Mouse (Mus musculus) heart, embryonic 11.5 days (tissue): ENCODE measurements around the gene 2810004N23Rik. TPM values are rescaled to one million over a fixed set of nuclear protein-coding genes. Genes with fewer than 3 reads are reported as not detected.

Source experiments
- ATAC-seq: fragments of 200-750 bp; cut with Nextera tagmentation; replicated peaks from 2 replicates; pipeline ENCODE4 v1.8.0; 2017; ENCODE audit warnings: moderate library complexity; ENCODE audit not compliant: insufficient number of reproducible peaks, low FRiP score, low TSS enrichment
- H3K27ac ChIP-seq: fragments of 300-500 bp; sonication (generic); 2 replicates; pipeline ENCODE4 v1.5.1; 2014; ENCODE audit warnings: mild to moderate bottlenecking, low read depth, low read length
- H3K27me3 ChIP-seq: fragments of 300-500 bp; sonication (generic); 2 replicates; pipeline ENCODE4 v1.6.1; 2014; ENCODE audit warnings: mild to moderate bottlenecking, low read length, mixed read lengths; ENCODE audit not compliant: control insufficient read depth, insufficient read depth
- H3K36me3 ChIP-seq: fragments of 300-500 bp; sonication (generic); 2 replicates; pipeline ENCODE4 v1.6.1; 2014; ENCODE audit warnings: mild to moderate bottlenecking, low read length, moderate library complexity, mixed read lengths; ENCODE audit not compliant: control insufficient read depth, insufficient read depth
- H3K4me1 ChIP-seq: fragments of 300-500 bp; sonication (generic); 2 replicates; pipeline ENCODE4 v1.6.1; 2014; ENCODE audit warnings: low read length; ENCODE audit not compliant: control insufficient read depth, insufficient read depth
- H3K4me2 ChIP-seq: fragments of 300-500 bp; sonication (generic); 2 replicates; pipeline ENCODE4 v1.6.1; 2014; ENCODE audit warnings: mild to moderate bottlenecking, moderate library complexity
- H3K4me3 ChIP-seq: fragments of 300-500 bp; sonication (generic); 2 replicates; pipeline ENCODE4 v1.5.1; 2014; ENCODE audit warnings: low read depth, low read length
- H3K9ac ChIP-seq: fragments of 300-500 bp; sonication (generic); 2 replicates; pipeline ENCODE4 v1.6.1; 2014; ENCODE audit warnings: mild to moderate bottlenecking, low read depth, low read length, moderate library complexity
- H3K9me3 ChIP-seq: fragments of 300-500 bp; sonication (generic); replicated peaks from 2 replicates; pipeline ENCODE4 v1.6.1; 2016; ENCODE audit warnings: low read length; ENCODE audit not compliant: control insufficient read depth
- WGBS: fragments of 180-500 bp; shearing (Covaris S2); extraction: QIAGEN DNeasy Blood & Tissue Kit; methylation state at CpG from one replicate; pipeline ENCODE4 v1.1.7; 2014; ENCODE audit not compliant: insufficient replicate concordance; 5-methylcytosine and 5-hydroxymethylcytosine counted together
- polyA plus RNA-seq: library from polyadenylated mRNA; unstranded; fragments of >200 nt; fragmentation: Nextera tagmentation; extraction: Ambion mirVana; gene quantifications from 2 replicates; pipeline ENCODE4 v1.2.1, GENCODE M21; 2014

Gene 2810004N23Rik
- polyA plus RNA-seq, 1 experiment from 2014 or later, result 47.9 TPM

DNA sequence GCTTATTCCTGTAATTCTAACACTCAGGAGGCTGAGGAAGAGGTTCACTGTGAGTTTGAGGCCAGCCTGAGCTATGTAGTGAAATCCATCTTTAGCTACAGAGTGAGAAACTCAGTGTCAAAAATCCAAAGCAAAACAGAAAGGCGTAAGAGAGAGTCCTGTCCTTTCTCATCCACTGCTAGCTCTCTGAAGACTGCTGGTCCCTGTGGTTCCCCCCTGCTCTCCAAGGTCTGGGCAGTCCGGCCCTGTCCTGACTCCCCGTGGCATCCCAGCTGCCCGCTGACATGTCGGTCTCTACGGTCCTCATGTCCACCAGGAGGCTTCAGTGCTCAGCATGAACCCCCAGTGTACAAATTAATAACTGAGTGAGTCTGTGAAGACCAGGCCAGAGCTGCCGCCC, 26.6 kb downstream of the 2810004N23Rik start:
- peaks cover 25% of the 10 kb centered on the region for H3K36me3 ChIP-seq
- no peak for ATAC-seq
- no peak overlapping the region for H3K4me3 ChIP-seq
- 86% methylated on average over 7 of the region's 7 CpGs for WGBS
- H3K9ac ChIP-seq, result no peak overlapping the region
- H3K9me3 ChIP-seq, result no peaks in the 10 kb centered on the region
- H3K4me2 ChIP-seq, result no peak overlapping the region
- no peaks in the 10 kb centered on the region for H3K27me3 ChIP-seq
- no peak overlapping the region for H3K27ac ChIP-seq
- peaks cover 13% of the 10 kb centered on the region for H3K4me1 ChIP-seq

DNA sequence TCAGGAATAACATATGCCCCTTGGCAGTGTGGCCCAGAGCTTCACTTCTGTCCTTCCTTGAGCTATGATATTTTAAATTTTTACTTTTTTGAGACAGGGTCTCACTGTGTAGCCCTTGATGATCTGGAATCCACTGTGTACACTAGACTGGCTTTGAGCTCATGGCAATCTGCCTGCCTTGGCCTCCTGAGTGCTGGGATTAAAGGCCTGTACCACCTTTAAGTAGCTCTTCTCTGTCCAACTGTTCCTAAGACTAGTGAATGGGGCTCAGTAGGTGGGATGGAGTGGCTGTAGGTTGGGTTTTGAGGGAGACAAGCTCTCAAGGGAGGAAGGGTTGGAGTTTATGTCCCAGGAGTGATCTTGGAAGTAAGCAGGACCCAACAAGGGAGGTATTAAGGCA, 27.1 kb downstream of the 2810004N23Rik start:
- no peak overlapping the region for H3K4me3 ChIP-seq
- H3K4me2 ChIP-seq, result no peak overlapping the region
- ATAC-seq, result no peak
- H3K27me3 ChIP-seq, result no peaks in the 10 kb centered on the region
- H3K9ac ChIP-seq, result no peak overlapping the region
- no peak overlapping the region for H3K27ac ChIP-seq
- no peaks in the 10 kb centered on the region for H3K9me3 ChIP-seq
- H3K36me3 ChIP-seq, result peaks cover 22% of the 10 kb centered on the region
- peaks cover 13% of the 10 kb centered on the region for H3K4me1 ChIP-seq

DNA sequence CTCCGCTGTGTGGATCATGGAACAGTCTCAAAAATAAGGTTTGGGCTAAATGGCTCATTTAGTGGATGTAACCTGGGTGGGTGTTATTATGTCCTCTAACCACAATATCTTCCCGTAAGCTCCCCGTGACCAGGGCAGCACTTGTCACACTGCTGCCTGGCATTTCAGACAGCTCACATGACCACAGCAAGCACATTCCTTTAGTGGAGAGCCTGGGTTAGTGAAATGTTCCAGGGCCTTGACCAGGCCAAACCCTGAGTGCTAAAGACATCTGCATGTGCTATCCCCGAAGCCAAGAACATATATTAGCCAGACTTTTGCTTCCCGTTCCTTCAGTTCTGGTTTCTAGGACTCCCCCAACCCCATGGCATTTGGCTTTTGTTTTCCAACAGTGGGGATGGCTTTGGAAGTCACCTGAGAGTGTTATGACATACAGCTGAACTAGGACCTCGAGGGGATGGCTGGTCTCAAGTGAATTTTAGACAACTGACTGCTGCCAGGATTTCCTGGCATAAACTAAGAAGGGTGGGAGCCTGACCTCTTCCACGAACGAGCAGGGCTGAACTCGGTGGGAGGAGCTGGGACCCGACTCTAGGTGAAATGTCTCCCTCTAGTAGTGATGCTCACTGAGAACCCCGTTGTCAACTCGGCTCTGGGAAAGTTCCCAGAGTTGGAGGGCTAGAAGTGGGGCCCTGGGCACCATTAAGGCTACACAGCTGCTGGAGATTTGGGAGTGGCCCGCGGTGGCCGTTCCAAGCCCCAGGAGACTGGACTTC, 29.3 kb downstream of the 2810004N23Rik start:
- peak overlapping the region; percentile 36 for H3K4me2 ChIP-seq
- H3K9ac ChIP-seq, result no peak overlapping the region
- no peaks in the 10 kb centered on the region for H3K27me3 ChIP-seq
- peaks cover 11% of the 10 kb centered on the region for H3K4me1 ChIP-seq
- no peak overlapping the region for H3K4me3 ChIP-seq
- no peaks in the 10 kb centered on the region for H3K9me3 ChIP-seq
- H3K27ac ChIP-seq, result no peak overlapping the region
- H3K36me3 ChIP-seq, result peaks cover 7% of the 10 kb centered on the region
- WGBS, result 25% methylated on average over 15 of the region's 15 CpGs
- ATAC-seq, result no peak

DNA sequence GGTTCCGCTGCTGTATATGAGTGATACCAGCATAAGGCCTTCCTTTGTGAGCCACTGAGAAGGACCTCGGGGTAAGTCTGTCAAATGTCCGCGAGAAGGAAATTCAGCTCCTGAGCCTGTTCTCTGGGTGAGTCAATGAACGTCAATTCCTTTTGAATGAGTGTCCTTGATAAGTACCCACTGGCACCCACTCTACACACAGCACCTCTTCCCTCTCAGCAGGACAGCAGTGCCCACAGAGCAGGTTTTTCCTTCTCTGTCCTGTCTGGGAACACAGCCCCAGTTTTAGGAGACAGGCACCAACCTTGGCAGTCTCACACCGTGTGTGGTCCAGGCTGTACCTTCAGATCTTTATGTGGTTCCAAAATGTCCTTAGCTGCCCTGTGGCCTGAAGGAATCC, 31.0 kb downstream of the 2810004N23Rik start:
- Histone ChIP-seq H3K27ac (no peak overlapping the region), H3K9me3 (no peaks in the 10 kb centered on the region), H3K4me1 (peaks cover 13% of the 10 kb centered on the region), H3K4me2 (no peak overlapping the region), H3K36me3 (no peaks in the 10 kb centered on the region), H3K27me3 (peaks cover 7% of the 10 kb centered on the region; the same call in 1 of the 2 replicates), H3K9ac (no peak overlapping the region), H3K4me3 (no peak overlapping the region)
- ATAC-seq, result no peak
- 81% methylated on average over 6 of the region's 6 CpGs for WGBS

DNA sequence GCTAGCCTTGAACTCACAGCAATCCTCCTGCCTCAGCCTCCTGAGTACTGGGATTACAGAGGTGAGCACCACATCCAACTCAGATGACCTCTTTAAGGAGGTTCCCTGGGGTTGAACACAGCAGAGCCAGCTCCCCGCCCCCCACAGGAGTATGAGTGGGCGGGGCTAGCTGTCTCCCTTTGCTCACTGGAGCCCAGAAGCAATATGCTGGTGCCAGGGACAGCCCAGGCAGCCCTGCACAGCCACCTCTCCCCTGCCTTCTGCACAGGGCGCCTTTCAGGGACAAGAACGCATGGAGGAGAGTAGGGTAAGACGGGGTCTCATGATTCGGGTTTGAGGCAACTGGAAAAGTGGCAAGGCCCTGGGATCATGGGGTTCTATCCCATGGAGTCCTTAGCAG, 31.4 kb downstream of the 2810004N23Rik start:
- H3K4me3 ChIP-seq, result no peak overlapping the region
- no peak overlapping the region for H3K27ac ChIP-seq
- H3K9me3 ChIP-seq, result no peaks in the 10 kb centered on the region
- no peak overlapping the region for H3K4me2 ChIP-seq
- no peaks in the 10 kb centered on the region for H3K36me3 ChIP-seq
- peaks cover 7% of the 10 kb centered on the region; the same call in 1 of the 2 replicates for H3K27me3 ChIP-seq
- no peak for ATAC-seq
- H3K9ac ChIP-seq, result no peak overlapping the region
- H3K4me1 ChIP-seq, result peaks cover 13% of the 10 kb centered on the region
- WGBS, result 76% methylated on average over 6 of the region's 6 CpGs

DNA sequence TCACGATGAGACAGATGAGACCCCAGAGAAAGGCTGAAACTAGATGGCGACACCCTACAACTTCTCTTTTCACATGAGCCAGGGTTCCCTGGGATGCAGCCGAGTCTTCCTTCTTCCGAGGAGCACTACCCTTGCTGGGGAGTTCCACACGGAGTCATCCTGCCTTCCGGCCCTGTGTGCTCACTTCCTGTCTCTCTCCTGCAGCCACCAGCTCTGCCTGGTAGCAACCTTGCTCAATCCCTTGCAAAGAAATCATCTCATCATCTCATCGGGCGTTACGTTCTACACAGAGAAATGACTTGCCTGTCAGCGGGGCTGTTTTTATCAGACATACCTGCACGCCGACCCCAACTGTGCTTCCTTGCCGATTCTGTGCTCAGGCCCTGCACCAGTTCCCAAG, 32.9 kb downstream of the 2810004N23Rik start:
- H3K9me3 ChIP-seq, result no peaks in the 10 kb centered on the region
- no peak overlapping the region for H3K27ac ChIP-seq
- no peaks in the 10 kb centered on the region for H3K36me3 ChIP-seq
- no peak for ATAC-seq
- no peak overlapping the region for H3K4me2 ChIP-seq
- H3K9ac ChIP-seq, result no peak overlapping the region
- H3K27me3 ChIP-seq, result peaks cover 7% of the 10 kb centered on the region; the same call in 1 of the 2 replicates
- peaks cover 13% of the 10 kb centered on the region for H3K4me1 ChIP-seq
- 65% methylated on average over 13 of the region's 13 CpGs for WGBS
- no peak overlapping the region for H3K4me3 ChIP-seq

DNA sequence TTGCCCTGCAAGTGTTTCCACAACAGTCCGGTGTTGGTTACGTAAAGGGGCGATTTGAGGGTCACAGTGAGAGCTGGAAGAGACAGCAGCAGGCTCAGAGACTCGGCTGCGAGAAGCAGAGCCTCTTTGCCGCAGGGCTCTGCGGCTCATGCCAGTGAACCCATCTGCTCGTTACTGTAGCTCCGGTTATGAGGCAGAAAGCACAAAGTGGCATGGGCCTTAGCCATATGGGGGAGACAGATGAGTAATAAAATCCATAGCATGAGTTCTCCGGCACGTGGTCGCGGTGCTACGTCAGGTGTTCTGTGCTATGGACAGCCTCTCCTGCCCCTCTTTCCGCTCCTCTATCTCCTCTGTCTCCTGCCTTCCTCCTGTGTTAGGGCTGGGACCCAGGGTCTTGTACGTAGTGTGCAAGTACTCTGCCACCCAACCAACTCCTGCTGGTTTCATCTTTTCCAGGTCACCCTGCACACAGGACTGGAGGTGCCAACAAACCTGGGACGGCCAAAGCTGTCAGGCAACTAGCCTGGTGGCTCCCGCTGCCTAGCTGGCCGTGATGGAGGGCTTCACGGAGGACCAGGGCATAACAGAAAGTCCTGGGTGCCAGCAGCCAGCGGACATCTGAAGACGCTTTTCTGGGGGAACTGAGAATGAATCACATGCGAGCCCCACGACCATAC, 34.2 kb downstream of the 2810004N23Rik start:
- Histone ChIP-seq H3K4me2 (no peak overlapping the region), H3K27ac (no peak overlapping the region), H3K27me3 (peaks cover 7% of the 10 kb centered on the region; the same call in 1 of the 2 replicates), H3K9ac (no peak overlapping the region), H3K4me1 (peaks cover 6% of the 10 kb centered on the region), H3K4me3 (no peak overlapping the region), H3K36me3 (no peaks in the 10 kb centered on the region), H3K9me3 (no peaks in the 10 kb centered on the region)
- ATAC-seq, result no peak
- WGBS, result 83% methylated on average over 24 of the region's 24 CpGs

DNA sequence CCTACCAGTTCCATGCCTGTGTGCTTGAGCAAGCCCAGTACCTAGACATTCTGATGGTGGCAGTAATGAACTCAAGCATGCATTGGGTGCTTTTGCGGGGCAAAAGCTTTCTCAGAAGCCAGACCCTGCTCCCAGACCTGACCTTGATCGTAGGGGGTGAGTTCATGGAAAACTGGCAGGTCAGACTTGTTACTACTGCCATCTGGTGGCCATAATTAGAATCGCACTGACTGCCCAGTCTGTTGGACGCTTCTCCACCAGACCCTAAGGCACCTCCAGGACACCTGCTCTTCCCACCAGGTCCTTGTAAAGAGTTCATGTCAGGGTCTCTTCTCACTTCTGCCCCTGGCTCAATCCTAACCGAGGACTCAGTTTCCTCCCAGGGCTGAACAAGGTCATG, 35.5 kb downstream of the 2810004N23Rik start:
- H3K36me3 ChIP-seq, result no peaks in the 10 kb centered on the region
- no peak overlapping the region for H3K4me3 ChIP-seq
- 0 out of 2 replicates have a peak, but pooled peaks have one; percentile 37 for ATAC-seq
- no peak overlapping the region for H3K27ac ChIP-seq
- 0 out of 2 replicates have a peak, but pooled peaks cover 3% of the 10 kb centered on the region for H3K4me1 ChIP-seq
- no peak overlapping the region for H3K9ac ChIP-seq
- H3K27me3 ChIP-seq, result peaks cover 7% of the 10 kb centered on the region; the same call in 1 of the 2 replicates
- H3K4me2 ChIP-seq, result no peak overlapping the region
- no peaks in the 10 kb centered on the region for H3K9me3 ChIP-seq
- 6% methylated on average over 5 of the region's 5 CpGs for WGBS
